Mouse (Mus musculus) ovary, postnatal 10 days (tissue): Measurements from ENCODE around the gene Sar1b.
"Not testable (repeated sequence)": the region's sequence is repeated elsewhere in the genome, so short reads cannot be mapped to it uniquely, and the experiment has no call there.

Experiments
- DNase-seq: peaks from one replicate; pipeline ENCODE4 v3.0.0; 2022; ENCODE audit warnings: low spot score

Gene Sar1b

GRCm38 (mm10) chr11:51763213-51763907 is at the start of gene Sar1b, which contains the start of gene Sec24a:
Gene Sar1b, plus strand, starts transcription at chr11:51763687.
Gene Sec24a, minus strand, starts transcription at chr11:51763634.
- peak; percentile 60 for DNase-seq

GRCm38 (mm10) chr11:51721066-51721465 is 42.4 kb upstream of the Sar1b start:
- DNase-seq: no peak

- DNase-seq: no peak
These were observed 30.6 kb upstream of the Sar1b start for GRCm38 (mm10) chr11:51732883-51733282.

- DNase-seq: not testable (repeated sequence)
These were observed 29.3 kb upstream of the Sar1b start for GRCm38 (mm10) chr11:51734218-51734617.

- no peak for DNase-seq
These were observed 24.7 kb upstream of the Sar1b start for GRCm38 (mm10) chr11:51738651-51739403.

GRCm38 (mm10) chr11:51740701-51741100 is 22.8 kb upstream of the Sar1b start:
- no peak for DNase-seq

GRCm38 (mm10) chr11:51746096-51746495 is 17.4 kb upstream of the Sar1b start:
- no peak for DNase-seq

GRCm38 (mm10) chr11:51751623-51752225 is 11.8 kb upstream of the Sar1b start:
- not testable (repeated sequence) for DNase-seq

- DNase-seq: no peak
These were observed 7.7 kb upstream of the Sar1b start for GRCm38 (mm10) chr11:51755621-51756311.

GRCm38 (mm10) chr11:51756352-51756771 is 7.1 kb upstream of the Sar1b start:
- peak; percentile 84 for DNase-seq

GRCm38 (mm10) chr11:51757023-51757422 is 6.5 kb upstream of the Sar1b start:
- no peak for DNase-seq

GRCm38 (mm10) chr11:51757625-51758024 is 5.9 kb upstream of the Sar1b start:
- no peak for DNase-seq

- not testable (repeated sequence) for DNase-seq
These were observed 5.3 kb upstream of the Sar1b start for GRCm38 (mm10) chr11:51758207-51758606.

- no peak for DNase-seq
These were observed 4.2 kb upstream of the Sar1b start for GRCm38 (mm10) chr11:51759251-51759650.

- DNase-seq: no peak
These were observed 3.4 kb upstream of the Sar1b start for GRCm38 (mm10) chr11:51759941-51760657.

- DNase-seq: no peak
These were observed 2.2 kb upstream of the Sar1b start for GRCm38 (mm10) chr11:51761241-51761640.

- no peak for DNase-seq
These were observed 468 bp downstream of the Sar1b start for GRCm38 (mm10) chr11:51763955-51764354.

GRCm38 (mm10) chr11:51764816-51765215 is 1.3 kb downstream of the Sar1b start:
- DNase-seq: no peak

GRCm38 (mm10) chr11:51767579-51768220 is 4.2 kb downstream of the Sar1b start:
- DNase-seq: no peak

- no peak for DNase-seq
These were observed 4.8 kb downstream of the Sar1b start for GRCm38 (mm10) chr11:51768296-51768695.

- no peak for DNase-seq
These were observed 12.0 kb downstream of the Sar1b start for GRCm38 (mm10) chr11:51775507-51775906.
